Mouse (Mus musculus) lung, postnatal 0 days (tissue): ENCODE measurements at regions not wholly inside any gene's neighbourhood (a gene's known extent, or its start where the extent isn't known, plus 50 kb on each side); places are given as distances from the start of the nearest gene placed in this dataset.

Experiments used
- CTCF ChIP-seq: IDR thresholded peaks from 2 replicates; pipeline ENCODE4 v1.5.1; 2016; ENCODE audit warnings: antibody characterized with exemption, mild to moderate bottlenecking
- EP300 ChIP-seq: IDR thresholded peaks from 2 replicates; pipeline ENCODE4 v1.6.1; 2016; ENCODE audit warnings: antibody characterized with exemption, mild to moderate bottlenecking, control low read depth

- TF ChIP-seq CTCF, result no peak
- no peak for TF ChIP-seq EP300
These were observed 221.7 kb upstream of the 3110018I06Rik start for GRCm38 (mm10) chr12:107266696-107267095.
